Mouse (Mus musculus) spleen, postnatal 4 days (tissue): ENCODE results near the gene Hdac7.

Source experiments
- DNase-seq, 2 experiments: peaks; one replicate each; pipeline ENCODE4 v3.0.0; 2022; ENCODE audit warnings: low spot score in 2 of 2

Gene Hdac7

GRCm38 (mm10) chr15:97831987-97832640 lies 12.2 kb downstream of the Hdac7 start:
- DNase-seq, result no peak

GRCm38 (mm10) chr15:97831242-97831986 lies 12.9 kb downstream of the Hdac7 start:
- DNase-seq, result peak; percentile 44 to 77

- peak in 1 of 2 experiments; percentile 76 for DNase-seq
Observed at GRCm38 (mm10) chr15:97830788-97831241, 13.5 kb downstream of the Hdac7 start.

DNA sequence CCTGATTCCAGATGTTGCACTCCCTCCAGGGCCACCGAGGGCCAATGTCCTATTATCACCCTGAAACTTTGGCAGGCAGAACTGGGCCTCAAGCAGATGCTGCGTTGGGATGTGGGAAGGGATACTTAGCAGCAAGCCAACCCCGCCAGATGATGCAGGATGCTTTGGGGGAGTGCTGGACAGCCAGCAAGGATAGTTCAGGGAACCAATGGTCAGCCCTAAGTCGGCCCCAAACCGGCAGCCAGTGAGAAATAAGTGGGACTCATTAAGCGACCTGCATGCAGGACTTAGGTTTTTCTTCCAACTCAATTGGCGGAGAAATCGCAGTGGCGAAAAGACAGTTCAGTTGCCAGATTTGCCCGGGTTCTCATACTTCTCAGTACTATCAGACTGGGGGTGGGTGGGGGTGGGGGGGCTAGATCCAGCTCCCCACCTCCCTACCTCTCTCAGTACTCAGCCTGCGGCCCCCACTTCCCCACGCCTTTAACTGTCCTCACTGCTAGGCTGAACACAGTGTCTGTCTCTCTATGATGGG lies 14.0 kb downstream of the Hdac7 start:
- DNase-seq, result no peak

- no peak for DNase-seq
Observed at GRCm38 (mm10) chr15:97829432-97829831, 14.9 kb downstream of the Hdac7 start.

GRCm38 (mm10) chr15:97828901-97829338 lies 15.4 kb downstream of the Hdac7 start:
- peak in 1 of 2 experiments; percentile 66 for DNase-seq

DNA sequence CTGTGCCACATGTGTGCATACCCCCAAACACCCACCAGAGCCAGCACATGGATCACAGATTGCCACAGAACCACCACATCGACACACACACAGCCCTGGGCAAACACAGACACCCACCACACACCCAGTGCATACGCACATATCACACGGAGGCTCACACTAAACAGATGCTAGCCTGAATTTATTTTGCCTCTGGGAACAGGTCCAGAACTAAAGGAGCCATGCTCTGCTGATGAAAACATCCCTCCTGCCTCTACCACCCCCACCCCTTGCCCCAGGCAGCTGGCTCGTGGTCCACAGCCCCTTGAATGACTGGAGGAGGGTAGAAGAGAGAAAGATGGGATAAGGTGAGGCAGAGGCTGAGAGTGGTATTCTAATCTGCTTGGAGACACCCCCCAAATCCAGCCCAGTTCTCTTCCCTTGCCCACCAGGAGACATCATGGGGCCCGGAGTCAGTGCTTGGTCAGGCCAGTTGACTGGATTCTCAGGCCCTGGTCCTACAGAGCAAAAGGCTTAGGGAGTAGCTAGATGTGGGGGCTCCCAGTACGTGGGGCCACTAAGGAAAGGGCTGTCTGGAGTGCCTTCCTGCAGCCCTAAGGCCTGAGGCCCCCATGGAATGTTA lies 16.0 kb downstream of the Hdac7 start:
- peak in 1 of 2 experiments; percentile 62 for DNase-seq

DNA sequence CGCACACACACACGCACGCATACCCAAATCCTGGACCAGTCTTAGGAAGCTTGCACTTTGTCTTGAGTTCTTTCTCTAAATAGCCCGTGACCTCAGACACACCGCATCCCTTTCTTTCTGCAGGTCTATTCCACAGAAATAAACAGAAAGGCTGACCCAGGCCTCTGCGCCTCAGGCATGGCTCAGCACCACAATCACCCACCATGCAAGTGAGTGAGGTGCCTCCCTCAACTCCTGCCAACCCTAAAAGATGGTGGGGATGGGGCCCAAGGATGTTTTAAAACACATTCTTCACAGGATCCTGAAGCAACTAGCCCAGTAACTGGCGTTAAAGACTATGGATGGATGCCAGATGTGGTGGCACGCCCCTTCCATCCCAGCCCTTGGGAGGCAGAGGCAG lies 16.9 kb downstream of the Hdac7 start:
- DNase-seq, result no peak

DNA sequence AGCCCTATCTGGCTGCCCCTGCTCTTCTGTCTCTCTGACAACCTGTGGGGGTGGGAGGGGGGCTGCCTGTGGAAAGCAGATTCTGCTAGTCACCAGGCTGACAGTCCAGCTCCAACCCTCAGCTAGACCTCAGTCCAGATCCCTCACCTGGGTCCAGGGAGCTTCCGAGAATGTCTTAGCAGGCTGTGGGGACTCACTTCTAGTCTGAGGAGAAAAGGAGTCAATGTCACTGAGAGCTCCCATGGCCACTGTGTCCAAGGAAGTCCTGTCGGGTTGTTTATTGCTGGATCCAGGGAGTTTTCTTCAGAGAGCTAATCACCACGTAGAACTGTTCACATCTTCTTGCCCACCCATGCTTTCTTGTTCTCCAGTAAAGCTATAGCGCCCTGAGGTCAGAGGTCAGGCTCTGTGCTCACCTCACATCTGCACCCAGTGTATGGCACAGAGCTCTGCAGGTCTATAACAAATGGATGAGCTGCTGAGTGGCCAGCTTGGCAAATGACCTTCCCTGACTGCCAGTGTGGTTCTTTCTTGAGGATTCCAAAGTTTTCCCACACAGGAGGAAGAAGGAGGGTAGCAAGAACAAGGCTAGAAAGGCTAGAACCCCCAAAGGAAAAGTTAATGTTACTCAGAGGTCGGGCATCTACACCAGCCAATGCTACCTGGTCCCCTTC lies 17.6 kb downstream of the Hdac7 start:
- no peak for DNase-seq

DNA sequence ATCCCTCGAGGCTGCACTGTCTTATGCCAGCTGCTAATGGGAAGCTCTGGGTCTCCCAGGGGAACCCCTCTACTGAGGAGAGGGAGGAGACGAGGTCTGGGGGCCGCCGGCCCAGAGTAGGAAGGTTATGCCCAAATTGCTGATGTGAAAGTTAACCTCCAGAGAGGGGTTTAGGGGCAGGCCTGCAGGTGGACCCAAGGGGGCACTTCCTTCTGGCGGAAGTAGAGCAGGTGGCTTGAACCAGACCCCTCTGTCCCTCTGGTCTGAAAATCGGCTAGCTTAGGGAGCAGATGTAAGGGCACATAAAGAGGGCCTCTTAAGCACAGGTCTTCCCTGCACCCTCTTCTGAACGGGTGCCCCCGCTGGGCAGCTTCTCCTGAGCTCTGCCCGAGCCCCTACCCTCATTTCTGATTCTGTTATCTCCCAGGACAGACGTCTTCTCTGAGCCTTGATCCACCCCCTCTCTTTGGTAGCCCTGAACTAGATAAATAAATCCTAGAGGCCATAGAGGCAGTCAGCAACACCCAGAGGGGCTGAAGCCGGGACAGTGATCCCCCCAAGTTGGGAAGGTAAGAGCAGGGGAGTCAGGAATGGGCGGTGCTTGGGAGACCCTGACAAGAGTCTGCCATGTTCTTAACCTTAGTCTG lies 18.2 kb downstream of the Hdac7 start:
- peak in 1 of 2 experiments; percentile 45 for DNase-seq

DNA sequence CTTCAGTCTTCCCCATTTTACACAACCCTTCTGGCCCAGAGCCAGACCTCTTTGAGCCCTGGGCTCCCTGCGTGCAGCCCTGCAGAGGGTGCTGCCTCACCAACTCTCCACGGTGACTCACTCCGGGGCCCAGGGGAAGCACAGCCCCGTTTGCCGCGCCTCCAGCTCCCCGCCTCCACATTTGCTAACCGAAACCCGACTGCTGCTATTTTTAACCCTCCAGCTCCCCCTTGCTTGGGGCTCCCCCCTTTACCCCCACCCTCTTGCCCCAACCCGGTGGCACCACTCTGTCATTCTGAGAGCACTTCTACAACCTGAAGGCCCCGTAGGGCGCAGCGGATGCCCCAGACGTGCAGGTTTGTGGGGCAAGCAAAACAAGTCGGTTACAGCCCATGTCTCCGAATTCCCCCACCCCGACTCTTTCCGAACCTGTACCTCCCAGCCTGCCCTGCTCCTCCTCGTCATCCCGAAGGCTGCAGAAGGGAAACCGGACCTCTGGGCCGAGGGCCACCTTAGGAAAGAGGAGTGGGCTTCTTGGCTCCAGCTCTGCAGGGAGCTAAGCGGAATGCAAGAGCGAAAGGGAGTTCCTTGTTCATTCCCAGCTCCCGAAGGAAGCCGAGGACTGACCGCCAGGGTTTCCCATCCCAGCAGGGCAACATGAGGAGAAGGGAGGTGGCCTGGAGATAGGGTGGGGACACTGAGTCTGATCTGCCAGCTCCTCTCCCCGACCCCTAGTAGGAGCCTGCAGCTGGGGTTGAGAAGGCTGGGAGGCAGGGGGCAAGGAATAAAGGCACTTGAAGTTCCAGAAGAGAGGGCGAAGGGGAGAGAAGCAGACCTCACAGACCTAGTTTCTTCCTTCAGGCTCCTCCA lies 19.0 kb downstream of the Hdac7 start:
- peak; percentile 87 to 92 for DNase-seq

DNA sequence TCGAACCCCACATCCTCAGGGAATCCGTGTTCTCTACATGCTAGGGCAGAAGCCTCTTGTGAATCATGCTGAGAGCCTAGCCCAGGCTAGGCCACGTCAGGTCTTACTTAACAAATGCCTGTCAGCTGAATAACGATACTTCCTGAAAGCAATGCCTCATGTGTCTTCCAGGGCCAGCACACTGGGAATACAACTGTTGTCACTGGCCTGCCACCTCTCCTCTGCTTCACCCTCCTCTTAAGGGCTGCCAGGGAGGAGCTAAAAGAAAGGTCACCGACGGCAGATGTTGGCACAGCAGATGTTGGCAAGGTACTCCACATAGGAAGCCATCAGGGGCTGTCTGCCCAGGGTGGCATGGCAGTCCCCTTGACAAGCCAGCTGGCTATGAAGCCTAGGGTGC lies 20.3 kb downstream of the Hdac7 start:
- peak in 1 of 2 experiments; percentile 65 for DNase-seq

- DNase-seq, result no peak
Observed at GRCm38 (mm10) chr15:97823479-97823878, 20.8 kb downstream of the Hdac7 start.

GRCm38 (mm10) chr15:97822545-97823228 lies 21.6 kb downstream of the Hdac7 start:
- DNase-seq, result no peak

- peak; percentile 64 to 79 for DNase-seq
Observed at GRCm38 (mm10) chr15:97821983-97822363, 22.3 kb downstream of the Hdac7 start.

GRCm38 (mm10) chr15:97821321-97821982 lies 22.9 kb downstream of the Hdac7 start:
- peak in 1 of 2 experiments; percentile 64 for DNase-seq

- no peak for DNase-seq
Observed at GRCm38 (mm10) chr15:97819937-97820336, 24.4 kb downstream of the Hdac7 start.

- no peak for DNase-seq
Observed at GRCm38 (mm10) chr15:97816199-97816994, 27.9 kb downstream of the Hdac7 start.
